Mouse (Mus musculus): Measurements from ENCODE around the gene Ttbk2. TPM values are rescaled to one million over a fixed set of nuclear protein-coding genes. Genes with fewer than 3 reads are reported as not detected.

Gene Ttbk2
- total and polyA plus RNA-seq, 3 experiments: 0.76 to 1.4 (median 1.2) TPM

DNA sequence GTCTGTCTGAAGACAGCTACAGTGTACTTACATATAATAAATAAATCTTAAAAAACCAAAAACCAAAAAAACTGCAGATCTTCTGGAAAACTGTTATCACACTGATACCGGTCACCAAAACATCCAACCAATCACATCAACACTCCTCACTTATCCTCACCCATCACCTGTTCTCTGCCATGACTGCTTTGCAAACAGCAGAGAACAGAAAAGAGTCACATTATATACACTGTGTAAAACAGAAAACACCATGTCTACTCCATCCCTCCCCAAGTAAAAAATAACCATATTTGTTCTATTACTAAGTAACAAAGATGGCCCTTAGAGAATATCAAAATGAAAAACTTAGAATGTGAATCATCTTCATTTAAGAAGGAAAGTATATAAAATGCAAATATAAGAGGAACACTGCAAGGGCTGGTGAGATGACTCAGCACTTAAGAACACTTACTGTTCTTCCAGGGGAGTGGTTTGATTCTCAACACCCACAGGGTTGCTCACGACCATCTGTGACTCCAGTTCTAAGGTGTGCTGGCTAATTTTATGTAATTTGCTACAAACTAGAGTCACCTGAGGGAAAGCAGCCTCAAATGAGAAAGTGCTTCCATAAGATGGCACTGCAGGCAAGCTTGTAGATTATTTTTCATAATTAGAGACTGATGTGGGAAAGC lies 80.0 kb downstream of the Ttbk2 start:
- in situ Hi-C loops (cut with MboI; ENCODE audit: low pct_ligation_motif_present, low pct_unique_long_range_greater_than_20kb, low sequenced_read_pairs): no loop called here
- H3K79me2 ChIP-seq (replicated peaks; ENCODE audit: control insufficient read depth, extremely low read depth, insufficient read depth, poor library complexity, severe bottlenecking): no peaks in the 10 kb centered on the region
- dilution Hi-C loops (cut with MboI; ENCODE audit: extremely low pct_ligation_motif_present, extremely low pct_unique_long_range_greater_than_20kb, low sequenced_read_pairs): no loop called here

DNA sequence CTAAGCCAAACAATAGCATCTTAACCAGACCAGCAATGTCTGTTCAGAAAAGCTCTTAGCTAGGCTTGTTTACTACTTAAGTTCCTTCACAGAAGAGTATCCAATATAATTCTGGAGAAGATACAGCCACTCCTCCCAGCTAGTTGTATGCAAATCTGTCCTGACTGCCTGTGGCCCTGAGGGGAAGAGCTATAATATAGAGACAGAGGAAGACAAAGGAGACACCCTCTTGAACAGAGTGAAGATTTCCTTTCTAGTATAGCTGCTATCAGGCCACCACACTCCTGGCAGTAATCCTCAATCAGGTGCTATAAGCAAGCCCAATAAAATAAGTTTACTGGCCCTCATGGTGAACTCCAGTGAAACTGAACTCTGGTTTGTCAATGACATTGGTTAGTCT lies 88.5 kb downstream of the Ttbk2 start:
- Histone ChIP-seq H3K4me1 (ENCODE audit: control insufficient read depth in 1 of 2, insufficient read depth in 2 of 2) (peaks cover 0 to 9% of the 10 kb centered on the region in 2 experiments; a peak in 2 of 4 replicates), H3K79me2 (replicated peaks; ENCODE audit: control insufficient read depth, extremely low read depth, insufficient read depth, poor library complexity, severe bottlenecking) (no peaks in the 10 kb centered on the region), H3K36me3 (replicated peaks in 1 of 2; ENCODE audit: control insufficient read depth in 1 of 2, insufficient read depth in 1 of 2, low read length in 1 of 2) (no peaks in the 10 kb centered on the region), H3K4me3 (replicated peaks in 1 of 3; ENCODE audit: low read depth in 2 of 3, low read length in 2 of 3, poor library complexity in 1 of 3) (no peak overlapping the region), H3K9ac (ENCODE audit: insufficient read depth, low read depth) (no peak overlapping the region), H3K27ac (ENCODE audit: insufficient read depth, low read depth) (no peak overlapping the region), H3K4me2 (ENCODE audit: insufficient read depth, low read depth, poor library complexity, severe bottlenecking) (no peak overlapping the region), H3K27me3 (replicated peaks) (no peaks in the 10 kb centered on the region), H3K9me3 (replicated peaks; ENCODE audit: low read length) (no peaks in the 10 kb centered on the region)
- in situ Hi-C loops (cut with MboI; ENCODE audit: low pct_ligation_motif_present, low pct_unique_long_range_greater_than_20kb, low sequenced_read_pairs): no loop called here
- no peak for DNase-seq (ENCODE audit: extremely low read depth)
- dilution Hi-C loops (cut with MboI; ENCODE audit: extremely low pct_ligation_motif_present, extremely low pct_unique_long_range_greater_than_20kb, low sequenced_read_pairs): no loop called here
- TF ChIP-seq MYC (IDR thresholded peaks at IDR 0.05; ENCODE audit: low read depth, low read length): no peak
- no peak for TF ChIP-seq POLR2A (IDR thresholded peaks at IDR 0.05; ENCODE audit: low read depth, low read length)
- TF ChIP-seq CHD2 (IDR thresholded peaks at IDR 0.05; ENCODE audit: low read length): no peak
- no peak for TF ChIP-seq MXI1 (IDR thresholded peaks at IDR 0.05; ENCODE audit: low read depth, low read length)
- TF ChIP-seq CTCF (conservative IDR thresholded peaks at IDR 0.05 in 1 of 2, IDR thresholded peaks at IDR 0.05 in 1 of 2; ENCODE audit: low read depth in 2 of 2, low read length in 2 of 2): no peak
- no peak for TF ChIP-seq E2F4 (IDR thresholded peaks at IDR 0.05; ENCODE audit: insufficient replicate concordance, low read depth, low read length)
- no peak for TF ChIP-seq SMC3 (IDR thresholded peaks at IDR 0.05; ENCODE audit: low read depth, low read length)
- no peak for TF ChIP-seq ZMIZ1 (IDR thresholded peaks at IDR 0.05; ENCODE audit: low read depth, low read length)
- TF ChIP-seq USF1 (IDR thresholded peaks at IDR 0.05; ENCODE audit: low read depth, low read length): no peak
- TF ChIP-seq KAT2A (IDR thresholded peaks at IDR 0.05; ENCODE audit: insufficient replicate concordance, low read length): no peak
- TF ChIP-seq ZNF384 (IDR thresholded peaks at IDR 0.05; ENCODE audit: low read depth, low read length): no peak
- TF ChIP-seq JUN (IDR thresholded peaks at IDR 0.05; ENCODE audit: insufficient read depth, low read depth, low read length): no peak
- no peak for TF ChIP-seq MAFK (IDR thresholded peaks at IDR 0.05; ENCODE audit: insufficient replicate concordance, low read length)
- no peak for TF ChIP-seq USF2 (conservative IDR thresholded peaks at IDR 0.05; ENCODE audit: low read depth, low read length)
- no peak for TF ChIP-seq CHD1 (IDR thresholded peaks at IDR 0.05; ENCODE audit: low read depth, low read length)
- TF ChIP-seq UBTF (IDR thresholded peaks at IDR 0.05; ENCODE audit: low read depth, low read length): no peak
- TF ChIP-seq EP300 (IDR thresholded peaks at IDR 0.05; ENCODE audit: low read length): no peak
- no peak for TF ChIP-seq GABPA (IDR thresholded peaks at IDR 0.05; ENCODE audit: insufficient replicate concordance, low read depth, low read length)
- no peak for TF ChIP-seq ZKSCAN1 (IDR thresholded peaks at IDR 0.05; ENCODE audit: borderline replicate concordance, low read depth, low read length)
- TF ChIP-seq SIN3A (IDR thresholded peaks at IDR 0.05; ENCODE audit: low read length): no peak

More for the DNA sequence above, 80.0 kb downstream of the Ttbk2 start:
- Histone ChIP-seq H3K9ac (ENCODE audit: insufficient read depth, low read depth) (no peak overlapping the region), H3K27me3 (replicated peaks) (no peaks in the 10 kb centered on the region), H3K4me2 (ENCODE audit: insufficient read depth, low read depth, poor library complexity, severe bottlenecking) (no peak overlapping the region), H3K36me3 (replicated peaks in 1 of 2; ENCODE audit: control insufficient read depth in 1 of 2, insufficient read depth in 1 of 2, low read length in 1 of 2) (no peaks in the 10 kb centered on the region), H3K9me3 (replicated peaks; ENCODE audit: low read length) (no peaks in the 10 kb centered on the region), H3K4me1 (ENCODE audit: control insufficient read depth in 1 of 2, insufficient read depth in 2 of 2) (peaks cover 2 to 9% of the 10 kb centered on the region in 2 experiments; a peak in 3 of 4 replicates), H3K27ac (ENCODE audit: insufficient read depth, low read depth) (no peak overlapping the region), H3K4me3 (replicated peaks in 1 of 3; ENCODE audit: low read depth in 2 of 3, low read length in 2 of 3, poor library complexity in 1 of 3) (no peak overlapping the region)
- DNase-seq (ENCODE audit: extremely low read depth): peak; percentile 10
- TF ChIP-seq USF1 (IDR thresholded peaks at IDR 0.05; ENCODE audit: low read depth, low read length) (no peak), ZC3H11A (IDR thresholded peaks at IDR 0.05; ENCODE audit: low read depth, low read length) (no peak), MAZ (IDR thresholded peaks at IDR 0.05; ENCODE audit: low read depth, low read length) (no peak), ELF1 (IDR thresholded peaks at IDR 0.05; ENCODE audit: low read depth, low read length) (no peak), POLR2AphosphoS2 (IDR thresholded peaks at IDR 0.05; ENCODE audit: low read depth, low read length) (no peak), MAFK (IDR thresholded peaks at IDR 0.05; ENCODE audit: insufficient replicate concordance, low read length) (0 out of 2 replicates have a peak, but pooled peaks have one; percentile 10), RCOR1 (conservative IDR thresholded peaks at IDR 0.05; ENCODE audit: low read depth, low read length) (no peak), RAD21 (IDR thresholded peaks at IDR 0.05; ENCODE audit: low read depth, low read length) (peak; percentile 3), SMC3 (IDR thresholded peaks at IDR 0.05; ENCODE audit: low read depth, low read length) (no peak), MEF2A (IDR thresholded peaks at IDR 0.05; ENCODE audit: borderline replicate concordance, low read depth, low read length) (no peak), NRF1 (IDR thresholded peaks at IDR 0.05; ENCODE audit: low read depth, low read length) (no peak), ZNF384 (IDR thresholded peaks at IDR 0.05; ENCODE audit: low read depth, low read length) (no peak), E2F4 (IDR thresholded peaks at IDR 0.05; ENCODE audit: insufficient replicate concordance, low read depth, low read length) (no peak), UBTF (IDR thresholded peaks at IDR 0.05; ENCODE audit: low read depth, low read length) (no peak)

All from CH12.LX (cell line).